Mouse (Mus musculus): ENCODE data around the gene Pfn3.

DNA sequence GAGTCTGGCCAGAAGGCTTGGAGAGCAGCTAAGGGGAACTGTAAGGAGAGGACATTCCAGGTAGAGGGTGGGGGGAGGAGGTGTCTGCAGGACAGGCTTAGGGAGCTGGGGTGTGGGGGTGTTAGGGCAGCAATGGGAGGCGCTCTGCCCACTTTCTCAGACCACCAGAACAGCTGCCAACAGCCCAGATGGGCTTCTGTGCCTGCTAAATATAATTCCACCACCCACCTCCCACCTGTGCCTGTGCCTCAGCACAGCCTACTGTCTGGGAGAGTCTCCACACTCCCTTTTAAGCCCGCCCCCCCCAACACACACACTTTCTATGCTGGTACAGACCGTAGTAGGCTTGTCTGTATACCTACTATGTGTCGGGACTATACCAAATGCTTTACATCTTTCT lies 33.2 kb downstream of the Pfn3 start:
- TF ChIP-seq CTCF (IDR thresholded peaks at IDR 0.05; ENCODE audit: control insufficient read depth, insufficient read depth, low read length) (no peak), POLR2A (IDR thresholded peaks at IDR 0.05; ENCODE audit: borderline replicate concordance, control insufficient read depth, low read depth, low read length) (no peak)

All from bone marrow, adult 2 months (tissue).